Mouse (Mus musculus) MEL-GATA-1-ER (cell line): ENCODE data around the gene 1600015I10Rik.
A peak's percentile ranks its signal among the peaks of the same experiment; 100 is the strongest.
"Not testable (repeated sequence)": the region's sequence is repeated elsewhere in the genome, so short reads cannot be mapped to it uniquely, and the experiment has no call there.

ENCODE experiments used
- DNase-seq: peaks from one replicate; pipeline ENCODE4 v3.0.0-alpha.2; 2012; ENCODE audit warnings: low read depth; ENCODE audit errors: extremely low read depth

The 1600015I10Rik gene

GRCm38 (mm10) chr6:48929595-48929994, at the start of gene 1600015I10Rik:
1600015I10Rik (plus strand) TSS chr6:48929895.
- no peak for DNase-seq

GRCm38 (mm10) chr6:48894203-48894602, 35.5 kb upstream of the 1600015I10Rik start:
- peak; percentile 78 for DNase-seq

GRCm38 (mm10) chr6:48894938-48895818, 34.5 kb upstream of the 1600015I10Rik start:
- DNase-seq, result no peak

- DNase-seq, result no peak
Observed at GRCm38 (mm10) chr6:48895941-48896340, 33.8 kb upstream of the 1600015I10Rik start.

GRCm38 (mm10) chr6:48896956-48897355, 32.7 kb upstream of the 1600015I10Rik start:
- no peak for DNase-seq

- DNase-seq, result not testable (repeated sequence)
Observed at GRCm38 (mm10) chr6:48901316-48901715, 28.4 kb upstream of the 1600015I10Rik start.

- DNase-seq, result no peak
Observed at GRCm38 (mm10) chr6:48902511-48903406, 26.9 kb upstream of the 1600015I10Rik start.

GRCm38 (mm10) chr6:48903437-48903836, 26.3 kb upstream of the 1600015I10Rik start:
- DNase-seq, result no peak

- DNase-seq, result no peak
Observed at GRCm38 (mm10) chr6:48905606-48906005, 24.1 kb upstream of the 1600015I10Rik start.

GRCm38 (mm10) chr6:48906371-48906770, 23.3 kb upstream of the 1600015I10Rik start:
- DNase-seq, result no peak

- DNase-seq, result no peak
Observed at GRCm38 (mm10) chr6:48909229-48909628, 20.5 kb upstream of the 1600015I10Rik start.

- peak; percentile 12 for DNase-seq
Observed at GRCm38 (mm10) chr6:48912033-48912432, 17.7 kb upstream of the 1600015I10Rik start.

- no peak for DNase-seq
Observed at GRCm38 (mm10) chr6:48913587-48913986, 16.1 kb upstream of the 1600015I10Rik start.

- no peak for DNase-seq
Observed at GRCm38 (mm10) chr6:48949596-48949995, 19.9 kb downstream of the 1600015I10Rik start.

GRCm38 (mm10) chr6:48950676-48951075, 21.0 kb downstream of the 1600015I10Rik start:
- DNase-seq, result no peak

GRCm38 (mm10) chr6:48951630-48952029, 21.9 kb downstream of the 1600015I10Rik start:
- no peak for DNase-seq

GRCm38 (mm10) chr6:48953220-48953619, 23.5 kb downstream of the 1600015I10Rik start:
- DNase-seq, result no peak

GRCm38 (mm10) chr6:48954211-48954610, 24.5 kb downstream of the 1600015I10Rik start:
- no peak for DNase-seq

- no peak for DNase-seq
Observed at GRCm38 (mm10) chr6:48954946-48955345, 25.3 kb downstream of the 1600015I10Rik start.

- DNase-seq, result no peak
Observed at GRCm38 (mm10) chr6:48956785-48957184, 27.1 kb downstream of the 1600015I10Rik start.

- DNase-seq, result no peak
Observed at GRCm38 (mm10) chr6:48958053-48958452, 28.4 kb downstream of the 1600015I10Rik start.

- not testable (repeated sequence) for DNase-seq
Observed at GRCm38 (mm10) chr6:48959151-48959550, 29.5 kb downstream of the 1600015I10Rik start.
